Mouse (Mus musculus) G1E-ER4 (cell line): ENCODE measurements around the gene Gna14. TPM values are rescaled to one million over a fixed set of nuclear protein-coding genes. Genes with fewer than 3 reads are reported as not detected.

Experiments used
- GATA1 ChIP-seq: IDR thresholded peaks from one replicate; pipeline ENCODE4 v1.8.0; 2012; ENCODE audit warnings: low read length, inconsistent platforms
- polyA plus RNA-seq: library from polyadenylated mRNA; stranded (reverse); fragments of >175 nt; gene quantifications from 2 replicates; pipeline ENCODE4 v1.2.3, GENCODE M21; 2012

The Gna14 gene
- polyA plus RNA-seq, 1 experiment = not detected

- no peak for TF ChIP-seq GATA1
Observed at GRCm38 (mm10) chr19:16527031-16527430, 91.5 kb downstream of the Gna14 start.

- no peak for TF ChIP-seq GATA1
Observed at GRCm38 (mm10) chr19:16528225-16528828, 92.8 kb downstream of the Gna14 start.

- no peak for TF ChIP-seq GATA1
Observed at GRCm38 (mm10) chr19:16529293-16529920, 93.8 kb downstream of the Gna14 start.

- TF ChIP-seq GATA1 = no peak
Observed at GRCm38 (mm10) chr19:16529999-16530398, 94.4 kb downstream of the Gna14 start.

GRCm38 (mm10) chr19:16534311-16534710 lies 98.7 kb downstream of the Gna14 start:
- no peak for TF ChIP-seq GATA1

GRCm38 (mm10) chr19:16538416-16538815 lies 102.9 kb downstream of the Gna14 start:
- no peak for TF ChIP-seq GATA1

GRCm38 (mm10) chr19:16543688-16544087 lies 108.1 kb downstream of the Gna14 start:
- TF ChIP-seq GATA1 = no peak

- no peak for TF ChIP-seq GATA1
Observed at GRCm38 (mm10) chr19:16556988-16557387, 121.4 kb downstream of the Gna14 start.

- no peak for TF ChIP-seq GATA1
Observed at GRCm38 (mm10) chr19:16557971-16558370, 122.4 kb downstream of the Gna14 start.

- no peak for TF ChIP-seq GATA1
Observed at GRCm38 (mm10) chr19:16558570-16558969, 123.0 kb downstream of the Gna14 start.

- no peak for TF ChIP-seq GATA1
Observed at GRCm38 (mm10) chr19:16559243-16559896, 123.8 kb downstream of the Gna14 start.

- TF ChIP-seq GATA1 = no peak
Observed at GRCm38 (mm10) chr19:16562676-16563075, 127.1 kb downstream of the Gna14 start.

- TF ChIP-seq GATA1 = no peak
Observed at GRCm38 (mm10) chr19:16576790-16577189, 141.2 kb downstream of the Gna14 start.

- no peak for TF ChIP-seq GATA1
Observed at GRCm38 (mm10) chr19:16579656-16580260, 144.2 kb downstream of the Gna14 start.

GRCm38 (mm10) chr19:16580501-16580900 lies 144.9 kb downstream of the Gna14 start:
- TF ChIP-seq GATA1 = no peak

GRCm38 (mm10) chr19:16584546-16584945 lies 149.0 kb downstream of the Gna14 start:
- no peak for TF ChIP-seq GATA1
